Mouse (Mus musculus) kidney, adult 9 months (tissue): Measurements from ENCODE around the gene Tmem211.

Source experiments
- DNase-seq: peaks from one replicate; pipeline ENCODE4 v3.0.0; 2022

Gene Tmem211

GRCm38 (mm10) chr5:113280138-113280856 is 53.6 kb downstream of the Tmem211 start:
- peak; percentile 13 for DNase-seq

DNA sequence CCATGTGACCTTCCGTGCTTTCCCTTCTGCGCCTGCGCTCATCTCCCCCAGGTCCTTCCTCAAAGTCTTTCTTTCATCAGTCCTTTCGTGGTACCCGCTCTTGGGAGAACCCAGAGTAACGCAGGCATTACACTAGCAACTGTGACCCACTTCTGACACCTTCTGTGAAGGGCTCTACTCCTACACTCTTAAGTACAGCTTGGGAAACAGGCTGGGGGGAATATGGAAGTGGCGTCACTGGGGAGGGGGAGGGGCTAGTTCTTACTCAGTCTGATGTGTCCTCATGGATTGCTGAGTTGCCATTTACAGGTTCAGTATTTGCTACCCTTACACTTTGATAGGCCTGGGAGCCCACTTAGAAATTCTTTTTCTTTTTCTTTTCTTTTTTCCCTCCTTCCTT is 54.8 kb downstream of the Tmem211 start:
- no peak for DNase-seq

DNA sequence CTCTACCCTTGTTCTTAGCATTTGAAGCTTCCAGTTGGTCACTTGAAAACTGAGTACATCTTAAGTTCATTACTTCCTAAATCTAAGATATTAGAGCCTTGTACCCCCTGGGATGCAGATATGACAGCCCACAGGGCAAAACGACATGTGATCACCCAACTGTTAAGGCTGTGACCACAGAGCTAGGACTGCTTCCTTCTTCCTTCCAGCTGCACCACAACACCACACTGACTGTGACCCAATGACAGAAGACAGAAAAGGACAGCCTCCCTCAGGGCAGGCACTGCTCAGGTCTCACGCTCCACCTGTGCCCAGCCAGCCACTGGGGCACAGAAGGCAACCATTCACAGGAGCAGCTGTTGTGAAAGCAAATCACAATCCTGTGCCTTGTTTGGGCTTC is 57.0 kb downstream of the Tmem211 start:
- no peak for DNase-seq

DNA sequence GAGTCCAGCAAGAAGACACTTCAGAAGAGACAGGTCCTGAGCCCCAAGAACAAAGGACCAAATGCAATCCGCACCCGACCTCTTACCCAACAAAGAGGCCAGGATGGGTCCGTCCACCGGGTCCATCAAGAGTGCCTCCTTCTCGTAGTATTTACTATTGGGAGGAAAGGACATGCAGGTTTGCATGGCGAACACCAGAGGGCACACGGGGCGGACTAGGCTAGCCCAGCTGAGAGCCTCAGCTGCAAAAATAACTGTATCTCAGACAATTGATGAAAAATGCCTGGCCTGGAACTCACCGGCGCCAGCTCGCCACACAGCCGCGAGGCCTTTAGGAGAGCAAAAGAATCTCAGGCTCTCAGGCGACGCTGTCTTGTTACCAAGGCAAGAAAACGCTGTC is 58.8 kb downstream of the Tmem211 start:
- DNase-seq = no peak

GRCm38 (mm10) chr5:113286048-113286447 is 59.3 kb downstream of the Tmem211 start:
- no peak for DNase-seq

DNA sequence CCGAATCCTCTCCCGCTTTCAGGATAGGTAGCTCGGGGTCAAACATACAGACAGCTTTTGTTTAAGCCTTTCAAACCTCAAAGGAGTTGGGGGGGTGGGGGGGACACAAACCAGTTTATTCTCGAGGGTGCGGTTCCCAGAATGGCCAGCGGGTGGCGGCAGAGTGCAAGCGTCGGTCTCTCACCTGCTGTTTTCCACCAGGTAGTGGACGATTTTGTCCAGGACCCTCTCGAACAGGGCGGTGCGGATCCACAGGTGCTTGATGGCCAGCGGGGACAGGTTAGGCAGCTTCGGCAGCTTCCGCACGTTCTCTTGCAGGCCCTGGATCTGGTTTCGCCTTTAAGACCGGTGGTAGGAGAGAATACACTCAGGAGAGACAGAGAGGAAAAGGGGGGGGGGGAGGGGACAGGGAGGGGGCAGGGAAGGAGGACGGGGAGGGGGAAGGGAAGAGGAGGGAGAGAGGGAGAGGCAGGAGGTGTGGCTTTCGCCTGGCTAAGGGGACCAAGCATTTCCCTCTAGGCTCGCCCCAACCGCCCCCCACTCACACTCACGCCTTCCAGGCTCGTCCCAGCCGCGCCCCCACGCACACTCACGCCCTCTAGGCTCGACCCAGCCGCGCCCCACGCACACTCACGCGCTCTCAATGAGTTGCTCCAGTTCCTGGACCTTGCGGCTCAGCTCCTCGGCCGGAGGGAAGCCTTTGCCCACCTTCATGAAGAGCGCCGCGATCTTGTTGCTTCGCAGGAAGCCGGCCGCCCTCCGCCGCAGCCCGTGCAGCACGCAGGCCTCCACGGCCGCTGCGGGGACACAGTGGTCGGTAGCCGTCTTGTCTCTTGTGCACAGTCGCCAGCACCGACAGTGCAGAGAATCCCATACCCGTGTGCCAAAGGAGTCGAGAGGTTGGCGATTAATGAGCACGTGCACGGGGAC is 60.1 kb downstream of the Tmem211 start:
- peak; percentile 70 for DNase-seq

DNA sequence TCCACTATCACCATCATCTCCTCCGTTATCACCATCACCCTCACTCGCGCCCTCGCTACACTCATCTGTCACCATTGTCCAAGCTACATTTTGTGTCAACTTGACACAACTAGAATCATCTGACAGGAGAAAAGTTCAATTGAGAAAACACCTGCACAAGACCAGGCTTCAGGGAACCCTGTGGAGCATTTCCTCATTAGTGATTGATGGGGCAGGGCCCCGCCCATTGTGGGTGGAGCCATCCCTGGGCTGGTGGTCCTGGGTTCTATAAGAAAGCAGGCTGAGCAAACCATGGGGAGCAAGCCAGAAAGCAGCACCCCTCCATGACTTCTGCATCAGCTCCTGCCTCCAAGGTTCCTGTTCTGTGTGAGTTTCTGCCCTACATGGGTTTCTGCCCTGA is 61.1 kb downstream of the Tmem211 start:
- DNase-seq = no peak

GRCm38 (mm10) chr5:113288490-113288889 is 61.8 kb downstream of the Tmem211 start:
- DNase-seq = no peak
